Mouse (Mus musculus) CD4-positive, CD25-positive, alpha-beta regulatory T cell, adult 4 months (primary cell): ENCODE data around the gene 5031439G07Rik. TPM values are rescaled to one million over a fixed set of nuclear protein-coding genes. Genes with fewer than 3 reads are reported as not detected.
"Not testable (repeated sequence)": the region's sequence is repeated elsewhere in the genome, so short reads cannot be mapped to it uniquely, and the experiment has no call there.

Experiments used
- ATAC-seq: one replicate; pipeline ENCODE4 v1.8.0; 2017
- polyA plus RNA-seq, 2 experiments: library from polyadenylated mRNA; unstranded; fragments of 100-300 nt; shearing (Covaris generic); gene quantifications; one replicate each; pipeline ENCODE4 v1.2.1; 2017

5031439G07Rik gene
- polyA plus RNA-seq = 1 to 10 TPM; 1.4 to 2.0 TPM

GRCm38 (mm10) chr15:84987874-84988825, at the start of gene 5031439G07Rik:
5031439G07Rik (minus strand) TSS chr15:84988551.
- peak; percentile 95 for ATAC-seq

- ATAC-seq = no peak
Measured at GRCm38 (mm10) chr15:85037343-85037690, 49.0 kb upstream of the 5031439G07Rik start.

GRCm38 (mm10) chr15:85036566-85037342, 48.4 kb upstream of the 5031439G07Rik start:
- ATAC-seq = peak; percentile 92

- not testable (repeated sequence) for ATAC-seq
Measured at GRCm38 (mm10) chr15:85033916-85034315, 45.6 kb upstream of the 5031439G07Rik start.

- no peak for ATAC-seq
Measured at GRCm38 (mm10) chr15:85031866-85032265, 43.5 kb upstream of the 5031439G07Rik start.

GRCm38 (mm10) chr15:85030643-85031042, 42.3 kb upstream of the 5031439G07Rik start:
- not testable (repeated sequence) for ATAC-seq

- not testable (repeated sequence) for ATAC-seq
Measured at GRCm38 (mm10) chr15:85028648-85029047, 40.3 kb upstream of the 5031439G07Rik start, which contains the start of gene Fam118a. Fam118a (plus strand) TSS chr15:85028948.

- no peak for ATAC-seq
Measured at GRCm38 (mm10) chr15:85027740-85028139, 39.4 kb upstream of the 5031439G07Rik start.

- ATAC-seq = no peak
Measured at GRCm38 (mm10) chr15:85026197-85026596, 37.8 kb upstream of the 5031439G07Rik start.

- no peak for ATAC-seq
Measured at GRCm38 (mm10) chr15:85022211-85022610, 33.9 kb upstream of the 5031439G07Rik start.

- ATAC-seq = no peak
Measured at GRCm38 (mm10) chr15:85016951-85017664, 28.8 kb upstream of the 5031439G07Rik start, which contains the start of gene Upk3a. Upk3a (plus strand) TSS chr15:85017141.

GRCm38 (mm10) chr15:85015771-85016170, 27.4 kb upstream of the 5031439G07Rik start:
- ATAC-seq = no peak

GRCm38 (mm10) chr15:85012662-85013054, 24.3 kb upstream of the 5031439G07Rik start:
- ATAC-seq = no peak

- ATAC-seq = no peak
Measured at GRCm38 (mm10) chr15:85011895-85012661, 23.7 kb upstream of the 5031439G07Rik start.

GRCm38 (mm10) chr15:85009666-85010065, 21.3 kb upstream of the 5031439G07Rik start:
- ATAC-seq = no peak

- ATAC-seq = peak; percentile 93
Measured at GRCm38 (mm10) chr15:85000984-85001982, 12.9 kb upstream of the 5031439G07Rik start.

GRCm38 (mm10) chr15:84999911-85000310, 11.6 kb upstream of the 5031439G07Rik start:
- no peak for ATAC-seq

GRCm38 (mm10) chr15:84997768-84998454, 9.6 kb upstream of the 5031439G07Rik start:
- no peak for ATAC-seq

- no peak for ATAC-seq
Measured at GRCm38 (mm10) chr15:84995967-84996366, 7.6 kb upstream of the 5031439G07Rik start.

- ATAC-seq = no peak
Measured at GRCm38 (mm10) chr15:84995041-84995440, 6.7 kb upstream of the 5031439G07Rik start.
